In genomic region chr19:46643236-46643635, GRCm38 (mm10) we compare ENCODE assay signal across 15 mouse cellular contexts. TPM values are rescaled to one million over a fixed set of nuclear protein-coding genes. Genes with fewer than 3 reads are reported as not detected.
A peak's percentile ranks its signal among the peaks of the same experiment; 100 is the strongest.
DNase-seq lines count a peak whose midpoint lies in the region; ATAC-seq and TF ChIP-seq lines count a peak whose summit lies in the region.
"Had no signal": no experiment of that assay in that cellular context is flagged by ENCODE, and none has a peak within 500 bp of the region (broad histone marks: within the 10 kb centered on the region; RNA-seq: fewer than 3 reads in every experiment).

No protein-coding gene starts in this region.

- H3K27ac ChIP-seq in heart, embryonic 11.5 days (ENCODE audit: low read depth, low read length), result peak overlapping the region; percentile 94; the same call in 1 of the 2 replicates
- peak overlapping the region; percentile 90 for H3K27ac ChIP-seq in lung, embryonic 15.5 days
- peak overlapping the region; percentile 90; the same call in 1 of the 2 replicates for H3K27ac ChIP-seq in embryonic facial prominence, embryonic 15.5 days (replicated peaks)
- H3K27ac ChIP-seq in stomach, embryonic 15.5 days, result peak overlapping the region; percentile 84
- H3K27ac ChIP-seq in forebrain, embryonic 12.5 days, result no peak overlapping the region

- TF ChIP-seq POLR2A in lung, adult 2 months (IDR thresholded peaks at IDR 0.05; ENCODE audit: borderline replicate concordance, extremely low read depth, low read depth, low read length), result no peak

- no peaks in the 10 kb centered on the region for H3K9me3 ChIP-seq in heart, embryonic 11.5 days (replicated peaks; ENCODE audit: control insufficient read depth, low read length)
- H3K9me3 ChIP-seq in lung, embryonic 15.5 days, result no peaks in the 10 kb centered on the region
- H3K9me3 ChIP-seq in embryonic facial prominence, embryonic 15.5 days (replicated peaks), result no peaks in the 10 kb centered on the region
- no peaks in the 10 kb centered on the region for H3K9me3 ChIP-seq in stomach, embryonic 15.5 days
- no peaks in the 10 kb centered on the region for H3K9me3 ChIP-seq in forebrain, embryonic 12.5 days

- H3K4me1 ChIP-seq in heart, embryonic 11.5 days (ENCODE audit: control insufficient read depth, insufficient read depth, low read length), result peaks cover 87% of the 10 kb centered on the region
- H3K4me1 ChIP-seq in lung, embryonic 15.5 days, result peaks cover 65% of the 10 kb centered on the region
- H3K4me1 ChIP-seq in lung, adult 2 months (ENCODE audit: control insufficient read depth, insufficient read depth, low read length), result peaks cover 59% of the 10 kb centered on the region
- peaks cover 96% of the 10 kb centered on the region for H3K4me1 ChIP-seq in embryonic facial prominence, embryonic 15.5 days
- peaks cover 49% of the 10 kb centered on the region for H3K4me1 ChIP-seq in stomach, embryonic 15.5 days
- H3K4me1 ChIP-seq in forebrain, embryonic 12.5 days, result peaks cover 51% of the 10 kb centered on the region

- no peak overlapping the region for H3K4me3 ChIP-seq in heart, embryonic 11.5 days (ENCODE audit: low read depth, low read length)
- H3K4me3 ChIP-seq in lung, embryonic 15.5 days, result no peak overlapping the region
- H3K4me3 ChIP-seq in lung, adult 2 months (replicated peaks; ENCODE audit: extremely low read depth, low read depth, low read length), result no peak overlapping the region
- no peak overlapping the region for H3K4me3 ChIP-seq in embryonic facial prominence, embryonic 15.5 days (replicated peaks)
- no peak overlapping the region for H3K4me3 ChIP-seq in stomach, embryonic 15.5 days (replicated peaks)
- H3K4me3 ChIP-seq in forebrain, embryonic 12.5 days (replicated peaks), result no peak overlapping the region

- WGBS in heart, embryonic 11.5 days (ENCODE audit: insufficient replicate concordance), result 61% methylated on average over 5 of the region's 5 CpGs
- WGBS in lung, embryonic 15.5 days, result 69% methylated on average over 5 of the region's 5 CpGs
- WGBS in lung, adult 2 months, result 62% methylated on average over 5 of the region's 5 CpGs
- 58% methylated on average over 5 of the region's 5 CpGs for WGBS in embryonic facial prominence, embryonic 15.5 days
- WGBS in stomach, embryonic 15.5 days, result 77% methylated on average over 5 of the region's 5 CpGs
- 87% methylated on average over 5 of the region's 5 CpGs for WGBS in forebrain, embryonic 12.5 days

- no peak overlapping the region for H3K9ac ChIP-seq in heart, embryonic 11.5 days (ENCODE audit: low read depth, low read length)
- no peak overlapping the region for H3K9ac ChIP-seq in lung, embryonic 15.5 days
- no peak overlapping the region for H3K9ac ChIP-seq in embryonic facial prominence, embryonic 15.5 days
- no peak overlapping the region for H3K9ac ChIP-seq in stomach, embryonic 15.5 days
- H3K9ac ChIP-seq in forebrain, embryonic 12.5 days, result no peak overlapping the region

- intact Hi-C loops in heart, postnatal 25 days (cut with DNase I), result no loop called here

- no peak overlapping the region for H3K4me2 ChIP-seq in heart, embryonic 11.5 days
- no peak overlapping the region for H3K4me2 ChIP-seq in lung, embryonic 15.5 days
- H3K4me2 ChIP-seq in embryonic facial prominence, embryonic 15.5 days (replicated peaks), result no peak overlapping the region
- no peak overlapping the region for H3K4me2 ChIP-seq in stomach, embryonic 15.5 days
- H3K4me2 ChIP-seq in forebrain, embryonic 12.5 days, result no peak overlapping the region

- no peak for DNase-seq in heart, postnatal 25 days (ENCODE audit: low spot score)
- no peak for DNase-seq in lung, adult 2 months
- DNase-seq: lung, postnatal 10 days; spleen, adult 18-20 months had no signal

- no peak for TF ChIP-seq CTCF in lung, adult 2 months (IDR thresholded peaks at IDR 0.05; ENCODE audit: insufficient read depth, low read length)

- no peaks in the 10 kb centered on the region; the same call in 1 of the 2 replicates for H3K36me3 ChIP-seq in heart, embryonic 11.5 days (ENCODE audit: control insufficient read depth, insufficient read depth, low read length)
- H3K36me3 ChIP-seq in lung, embryonic 15.5 days, result peaks cover 17% of the 10 kb centered on the region; the same call in 1 of the 2 replicates
- peaks cover 8% of the 10 kb centered on the region; the same call in 1 of the 2 replicates for H3K36me3 ChIP-seq in embryonic facial prominence, embryonic 15.5 days
- H3K36me3 ChIP-seq in stomach, embryonic 15.5 days, result peaks cover 3% of the 10 kb centered on the region; the same call in 1 of the 2 replicates
- peaks cover 16% of the 10 kb centered on the region for H3K36me3 ChIP-seq in forebrain, embryonic 12.5 days (replicated peaks)

- ATAC-seq in heart, embryonic 11.5 days (replicated peaks; ENCODE audit: insufficient number of reproducible peaks, low FRiP score, low TSS enrichment), result no peak
- ATAC-seq in lung, embryonic 15.5 days (ENCODE audit: borderline replicate concordance, extremely low read depth, low FRiP score, low TSS enrichment), result no peak
- no peak for ATAC-seq in embryonic facial prominence, embryonic 15.5 days (ENCODE audit: insufficient number of reproducible peaks, low FRiP score, low TSS enrichment, low read depth)
- ATAC-seq in stomach, embryonic 15.5 days (ENCODE audit: insufficient read depth, low FRiP score, low read depth), result no peak
- no peak for ATAC-seq in forebrain, embryonic 12.5 days (ENCODE audit: low FRiP score)
- ATAC-seq: intestine, embryonic 16.5 days; midbrain, embryonic 16.5 days had no signal

- H3K27me3 ChIP-seq in heart, embryonic 11.5 days (ENCODE audit: control insufficient read depth, insufficient read depth, low read length), result no peaks in the 10 kb centered on the region
- H3K27me3 ChIP-seq in lung, embryonic 15.5 days, result no peaks in the 10 kb centered on the region
- no peaks in the 10 kb centered on the region for H3K27me3 ChIP-seq in embryonic facial prominence, embryonic 15.5 days
- H3K27me3 ChIP-seq in stomach, embryonic 15.5 days (replicated peaks), result no peaks in the 10 kb centered on the region
- no peaks in the 10 kb centered on the region for H3K27me3 ChIP-seq in forebrain, embryonic 12.5 days

RNA-seq across cellular contexts. Expression of gene Cyp17a1, which starts 29.7 kb away (rescaled TPM):
- polyA plus RNA-seq in heart, embryonic 11.5 days (2014; fragmentation: Nextera tagmentation; extraction: Ambion mirVana), result 0.97 and 1.1 TPM in 2 replicates
- total RNA-seq in heart, postnatal 25 days (2021), result not detected
- 0.10 TPM in 1 of 2 replicates, not detected in the other for polyA plus RNA-seq in lung, embryonic 15.5 days (2015; fragmentation: Nextera tagmentation; extraction: Ambion mirVana)
- 0.06 TPM in 1 of 2 replicates, not detected in the other for polyA plus RNA-seq in lung, adult 2 months (2012; rRNA removed)
- 1.1 and 2.3 TPM in 2 replicates for polyA plus RNA-seq in embryonic facial prominence, embryonic 15.5 days (2015; fragmentation: Nextera tagmentation; extraction: Ambion mirVana)
- polyA plus RNA-seq in stomach, embryonic 15.5 days (2015; fragmentation: Nextera tagmentation; extraction: Ambion mirVana), result not detected in 2 replicates
- not detected in 2 replicates for polyA plus RNA-seq in forebrain, embryonic 12.5 days (2016; fragmentation: Nextera tagmentation; extraction: Ambion mirVana)
- total RNA-seq: gastrocnemius, postnatal 25 days; layer of hippocampus, adult 8-10 months; left cerebral cortex, postnatal 36 days had no signal
- polyA plus RNA-seq: cortical plate, adult 2 months; midbrain, embryonic 16.5 days had no signal

RNA-seq across cellular contexts. Expression of gene Wbp1l, which starts 44.4 kb away (rescaled TPM):
- 41.5 and 45.9 TPM in 2 replicates for polyA plus RNA-seq in heart, embryonic 11.5 days (2014; fragmentation: Nextera tagmentation; extraction: Ambion mirVana)
- total RNA-seq in heart, postnatal 25 days (2021), result 10 to 100 TPM; 48.5 to 54.4 TPM
- polyA plus RNA-seq in lung, embryonic 15.5 days (2015; fragmentation: Nextera tagmentation; extraction: Ambion mirVana), result 44.0 and 48.0 TPM in 2 replicates
- 47.3 and 54.3 TPM in 2 replicates for polyA plus RNA-seq in lung, adult 2 months (2012; rRNA removed)
- 50.1 and 55.2 TPM in 2 replicates for polyA plus RNA-seq in embryonic facial prominence, embryonic 15.5 days (2015; fragmentation: Nextera tagmentation; extraction: Ambion mirVana)
- polyA plus RNA-seq in stomach, embryonic 15.5 days (2015; fragmentation: Nextera tagmentation; extraction: Ambion mirVana), result 40.4 and 42.8 TPM in 2 replicates
- 43.2 and 44.5 TPM in 2 replicates for polyA plus RNA-seq in forebrain, embryonic 12.5 days (2016; fragmentation: Nextera tagmentation; extraction: Ambion mirVana)

RNA-seq across cellular contexts. Expression of gene Borcs7, which starts 46.5 kb away (rescaled TPM):
- polyA plus RNA-seq in heart, embryonic 11.5 days (2014; fragmentation: Nextera tagmentation; extraction: Ambion mirVana), result 14.7 and 16.5 TPM in 2 replicates
- 1 to 10 TPM; 7.8 to 8.8 TPM for total RNA-seq in heart, postnatal 25 days (2021)
- 15.5 and 16.2 TPM in 2 replicates for polyA plus RNA-seq in lung, embryonic 15.5 days (2015; fragmentation: Nextera tagmentation; extraction: Ambion mirVana)
- 2.4 and 5.0 TPM in 2 replicates for polyA plus RNA-seq in lung, adult 2 months (2012; rRNA removed)
- polyA plus RNA-seq in embryonic facial prominence, embryonic 15.5 days (2015; fragmentation: Nextera tagmentation; extraction: Ambion mirVana), result 14.9 and 16.3 TPM in 2 replicates
- polyA plus RNA-seq in stomach, embryonic 15.5 days (2015; fragmentation: Nextera tagmentation; extraction: Ambion mirVana), result 14.9 and 16.8 TPM in 2 replicates
- 14.6 and 14.8 TPM in 2 replicates for polyA plus RNA-seq in forebrain, embryonic 12.5 days (2016; fragmentation: Nextera tagmentation; extraction: Ambion mirVana)
